Mouse (Mus musculus) bone marrow, adult 2 months (tissue): ENCODE measurements around the gene Ddc. TPM values are rescaled to one million over a fixed set of nuclear protein-coding genes. Genes with fewer than 3 reads are reported as not detected.

Experiments
- H3K27ac ChIP-seq: fragments of 200-500 bp; 2 replicates; pipeline ENCODE4 v1.5.1; 2012; ENCODE audit warnings: low read depth, mild to moderate bottlenecking, control low read depth, inconsistent platforms, low read length; ENCODE audit not compliant: control insufficient read depth, poor library complexity, insufficient read depth
- H3K4me1 ChIP-seq: fragments of 200-500 bp; 2 replicates; pipeline ENCODE4 v1.6.1; 2011; ENCODE audit warnings: low read length; ENCODE audit not compliant: control insufficient read depth, insufficient read depth
- H3K4me3 ChIP-seq: fragments of 200-500 bp; replicated peaks from 2 replicates; pipeline ENCODE3; 2011; ENCODE audit warnings: mild to moderate bottlenecking, low read depth, low read length, control low read depth; ENCODE audit not compliant: control insufficient read depth
- CTCF ChIP-seq: fragments of 200-500 bp; IDR thresholded peaks from 2 replicates; pipeline ENCODE4 v1.5.1; 2011; ENCODE audit warnings: low read length, control low read depth; ENCODE audit not compliant: control insufficient read depth, insufficient read depth
- POLR2A ChIP-seq: fragments of 200-500 bp; IDR thresholded peaks from 2 replicates; pipeline ENCODE4 v1.6.1; 2011; ENCODE audit warnings: low read depth, mild to moderate bottlenecking, control low read depth, low read length, borderline replicate concordance; ENCODE audit not compliant: control insufficient read depth
- WGBS: fragments of 180-500 bp; shearing (Covaris S2); methylation state at CpG from one replicate; pipeline ENCODE4 v1.1.7; 2018; 5-methylcytosine and 5-hydroxymethylcytosine counted together
- polyA plus RNA-seq: library from polyadenylated mRNA; stranded (reverse); fragments of >200 nt; gene quantifications from 2 replicates; pipeline ENCODE4 v1.2.4, GENCODE M21; 2011; ENCODE audit warnings: low replicate concordance; ENCODE audit not compliant: missing spikeins, insufficient read depth, insufficient read length

Gene Ddc
- polyA plus RNA-seq, 1 experiment = 2.0 TPM

- peak within 1 kb of the TSS; percentile 85 for H3K27ac ChIP-seq
- H3K4me3 ChIP-seq = peak within 1 kb of the TSS; percentile 87
- H3K4me1 ChIP-seq = no peaks in the 10 kb centered on the region; the same call in 1 of the 2 replicates
- TF ChIP-seq POLR2A (peak; percentile 92; the same call in 1 of the 2 replicates), CTCF (peak; percentile 29; the same call in 1 of the 2 replicates)
- WGBS = under 1% methylated on average over 53 of the region's 53 CpGs
Observed at GRCm38 (mm10) chr11:11808820-11809403, 89.0 kb downstream of the Ddc start, which contains the start of gene Fignl1. Fignl1 (minus strand) TSS chr11:11808962.

DNA sequence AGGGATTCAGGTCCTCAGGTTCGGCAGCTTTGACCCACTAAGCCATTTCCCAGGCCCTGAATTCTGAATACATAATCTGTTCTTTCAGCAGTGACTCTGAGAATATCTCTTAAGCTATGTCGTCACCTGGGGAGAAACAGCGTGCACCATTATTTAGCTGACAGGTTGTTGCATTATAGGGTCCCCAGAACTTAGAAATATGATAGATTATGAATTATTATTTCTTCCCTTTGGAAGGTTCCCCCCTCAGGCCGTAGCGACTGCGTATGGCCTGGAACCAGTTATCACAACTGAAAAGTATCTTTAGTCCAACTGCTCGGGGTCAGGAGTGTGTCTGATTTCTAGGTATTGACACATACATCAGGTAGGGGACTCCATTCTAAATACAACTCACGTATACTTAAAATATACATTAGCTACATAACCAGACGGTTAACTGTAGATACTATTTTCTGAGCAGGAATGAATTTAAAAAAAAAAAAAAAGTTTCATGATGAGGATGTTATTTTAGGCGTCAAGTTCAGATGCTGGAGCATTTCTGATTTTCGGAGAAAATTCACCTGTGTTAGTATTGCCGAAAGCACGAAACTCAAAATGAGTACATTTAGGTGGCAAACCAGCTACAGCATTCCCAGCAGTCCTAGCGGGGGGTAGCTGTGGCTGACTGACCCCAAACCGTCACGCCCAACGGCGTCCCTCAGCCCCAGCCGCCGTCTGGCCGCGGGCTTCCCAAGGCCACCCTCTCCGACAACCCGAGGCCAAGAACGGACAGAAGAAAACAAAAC is 89.7 kb downstream of the Ddc start:
- WGBS = 2% methylated on average over 25 of the region's 25 CpGs
- TF ChIP-seq CTCF = no peak
- TF ChIP-seq POLR2A = no peak
- peak overlapping the region; percentile 87 for H3K4me3 ChIP-seq
- H3K4me1 ChIP-seq = no peaks in the 10 kb centered on the region; the same call in 1 of the 2 replicates
- peak overlapping the region; percentile 85 for H3K27ac ChIP-seq

- 76% methylated on average over 4 of the region's 4 CpGs for WGBS
- Histone ChIP-seq H3K4me1 (no peaks in the 10 kb centered on the region; the same call in 1 of the 2 replicates), H3K27ac (no peak overlapping the region)
Observed at GRCm38 (mm10) chr11:11805951-11806350, 92.0 kb downstream of the Ddc start.

GRCm38 (mm10) chr11:11804421-11804820 is 93.5 kb downstream of the Ddc start:
- H3K27ac ChIP-seq = no peak overlapping the region
- no peak overlapping the region for H3K4me3 ChIP-seq
- 86% methylated on average over 5 of the region's 5 CpGs for WGBS
- TF ChIP-seq POLR2A = no peak
- H3K4me1 ChIP-seq = no peaks in the 10 kb centered on the region; the same call in 1 of the 2 replicates

More at GRCm38 (mm10) chr11:11805951-11806350, 92.0 kb downstream of the Ddc start:
- no peak overlapping the region for H3K4me3 ChIP-seq
- TF ChIP-seq CTCF (no peak), POLR2A (no peak)

- 74% methylated on average over 9 of the region's 9 CpGs for WGBS
- TF ChIP-seq CTCF (no peak), POLR2A (no peak)
- no peak overlapping the region for H3K4me3 ChIP-seq
Observed at GRCm38 (mm10) chr11:11801067-11801466, 96.9 kb downstream of the Ddc start.

DNA sequence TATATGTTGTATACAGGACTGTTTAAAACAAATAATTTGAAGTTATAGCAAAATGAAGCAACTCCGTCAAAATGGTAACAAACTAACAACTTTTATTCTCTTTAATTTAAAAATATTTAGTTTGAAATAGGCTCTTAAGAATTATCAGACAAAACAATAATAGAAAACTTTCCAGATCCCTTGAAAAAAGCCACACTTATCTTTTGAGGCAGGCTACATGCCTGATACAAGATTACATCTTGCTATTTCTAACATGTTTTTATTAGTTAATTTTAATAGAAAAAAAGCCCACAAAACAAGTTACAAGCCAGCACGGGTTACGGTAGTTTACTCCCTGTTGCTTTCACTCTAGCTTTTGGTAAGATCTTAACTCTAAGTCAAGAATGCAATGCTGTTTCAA is 97.6 kb downstream of the Ddc start:
- 76% methylated on average over 3 of the region's 3 CpGs for WGBS
- Histone ChIP-seq H3K4me1 (no peaks in the 10 kb centered on the region; the same call in 1 of the 2 replicates), H3K27ac (no peak overlapping the region), H3K4me3 (no peak overlapping the region)
- TF ChIP-seq POLR2A = no peak

More at GRCm38 (mm10) chr11:11801067-11801466, 96.9 kb downstream of the Ddc start:
- Histone ChIP-seq H3K27ac (no peak overlapping the region), H3K4me1 (no peaks in the 10 kb centered on the region; the same call in 1 of the 2 replicates)

GRCm38 (mm10) chr11:11798690-11799089 is 99.3 kb downstream of the Ddc start:
- H3K27ac ChIP-seq = no peak overlapping the region
- 94% methylated on average over 1 of the region's 1 CpGs for WGBS
- no peak overlapping the region for H3K4me3 ChIP-seq
- TF ChIP-seq CTCF = no peak
- TF ChIP-seq POLR2A = no peak
- H3K4me1 ChIP-seq = no peaks in the 10 kb centered on the region; the same call in 1 of the 2 replicates

DNA sequence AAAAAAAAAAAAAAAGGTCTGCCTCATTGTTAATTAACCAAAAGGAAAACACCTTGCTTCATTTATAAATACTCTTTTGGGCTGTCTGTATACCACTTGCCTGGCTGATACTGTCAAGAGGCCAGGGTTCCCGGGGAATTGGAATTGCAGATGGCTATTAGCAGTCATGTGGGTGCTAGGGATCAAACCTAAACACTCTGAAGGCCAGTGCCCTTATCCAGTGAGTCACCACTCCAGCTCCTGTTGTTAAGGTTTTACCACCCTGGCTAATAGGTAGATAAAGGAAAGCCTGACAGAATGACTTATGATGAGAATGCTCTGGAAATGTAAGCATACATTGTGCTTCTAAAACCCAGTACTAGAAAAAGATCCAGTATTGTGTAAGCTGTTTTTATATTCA is 103.3 kb downstream of the Ddc start:
- no peaks in the 10 kb centered on the region for H3K4me1 ChIP-seq
- 91% methylated on average over 1 of the region's 1 CpGs for WGBS
- no peak overlapping the region for H3K4me3 ChIP-seq
- no peak overlapping the region for H3K27ac ChIP-seq
- TF ChIP-seq CTCF = no peak
- no peak for TF ChIP-seq POLR2A
